Mouse (Mus musculus) stomach, embryonic 16.5 days (tissue): ENCODE measurements around the gene Itga3. TPM values are rescaled to one million over a fixed set of nuclear protein-coding genes. Genes with fewer than 3 reads are reported as not detected.
A peak's percentile ranks its signal among the peaks of the same experiment; 100 is the strongest.

Source experiments
- ATAC-seq: fragments of 200-750 bp; cut with Nextera tagmentation; 2 replicates; pipeline ENCODE4 v1.8.0; 2017; ENCODE audit warnings: moderate number of reproducible peaks, moderate TSS enrichment; ENCODE audit not compliant: insufficient read depth, low FRiP score
- H3K27ac ChIP-seq: fragments of 300-500 bp; sonication (generic); 2 replicates; pipeline ENCODE4 v1.5.1; 2014; ENCODE audit warnings: low read length
- H3K27me3 ChIP-seq: fragments of 300-500 bp; sonication (generic); 2 replicates; pipeline ENCODE4 v1.6.1; 2014; ENCODE audit warnings: low read length, control low read depth, mixed read lengths; ENCODE audit not compliant: control insufficient read depth, insufficient read depth
- H3K36me3 ChIP-seq: fragments of 300-500 bp; sonication (generic); 2 replicates; pipeline ENCODE4 v1.6.1; 2014; ENCODE audit warnings: low read length; ENCODE audit not compliant: control insufficient read depth, insufficient read depth
- H3K4me1 ChIP-seq: fragments of 300-500 bp; sonication (generic); 2 replicates; pipeline ENCODE4 v1.6.1; 2014; ENCODE audit warnings: low read length, control low read depth, mixed read lengths; ENCODE audit not compliant: control insufficient read depth, insufficient read depth
- H3K4me2 ChIP-seq: fragments of 300-500 bp; sonication (generic); 2 replicates; pipeline ENCODE4 v1.6.1; 2014; ENCODE audit warnings: low read depth, low read length, mixed read lengths
- H3K4me3 ChIP-seq: fragments of 300-500 bp; sonication (generic); replicated peaks from 2 replicates; pipeline ENCODE4 v1.5.1; 2014; ENCODE audit warnings: mild to moderate bottlenecking, low read length
- H3K9ac ChIP-seq: fragments of 300-500 bp; sonication (generic); 2 replicates; pipeline ENCODE4 v1.6.1; 2014; ENCODE audit warnings: low read length
- H3K9me3 ChIP-seq: fragments of 300-500 bp; sonication (generic); replicated peaks from 2 replicates; pipeline ENCODE4 v1.6.1; 2016; ENCODE audit warnings: low read length, control low read depth; ENCODE audit not compliant: control insufficient read depth
- WGBS: fragments of 180-500 bp; shearing (Covaris S2); extraction: QIAGEN DNeasy Blood & Tissue Kit; methylation state at CpG from one replicate; pipeline ENCODE4 v1.1.7; 2014; 5-methylcytosine and 5-hydroxymethylcytosine counted together
- polyA plus RNA-seq: library from polyadenylated mRNA; unstranded; fragments of >200 nt; fragmentation: Nextera tagmentation; extraction: Ambion mirVana; gene quantifications from 2 replicates; pipeline ENCODE4 v1.2.1, GENCODE M21; 2015

The Itga3 gene
- polyA plus RNA-seq, 1 experiment from 2014 or later, result 19.4 TPM

- WGBS, result 49% methylated on average over 5 of the region's 5 CpGs
- no peak for ATAC-seq
These were observed 9.6 kb upstream of the Itga3 start for GRCm38 (mm10) chr11:95086229-95086628.

GRCm38 (mm10) chr11:95085710-95086109 lies 9.1 kb upstream of the Itga3 start:
- Histone ChIP-seq H3K4me1 (peaks cover 28% of the 10 kb centered on the region), H3K4me3 (no peak overlapping the region), H3K36me3 (no peaks in the 10 kb centered on the region), H3K27ac (no peak overlapping the region), H3K9me3 (no peaks in the 10 kb centered on the region), H3K4me2 (no peak overlapping the region), H3K9ac (no peak overlapping the region; the same call in 1 of the 2 replicates), H3K27me3 (no peaks in the 10 kb centered on the region)
- 14% methylated on average over 5 of the region's 5 CpGs for WGBS
- ATAC-seq, result no peak

More at GRCm38 (mm10) chr11:95086229-95086628, 9.6 kb upstream of the Itga3 start:
- Histone ChIP-seq H3K27me3 (no peaks in the 10 kb centered on the region), H3K4me2 (no peak overlapping the region), H3K4me1 (peaks cover 28% of the 10 kb centered on the region), H3K27ac (no peak overlapping the region), H3K36me3 (no peaks in the 10 kb centered on the region), H3K9me3 (no peaks in the 10 kb centered on the region), H3K4me3 (no peak overlapping the region), H3K9ac (no peak overlapping the region)

DNA sequence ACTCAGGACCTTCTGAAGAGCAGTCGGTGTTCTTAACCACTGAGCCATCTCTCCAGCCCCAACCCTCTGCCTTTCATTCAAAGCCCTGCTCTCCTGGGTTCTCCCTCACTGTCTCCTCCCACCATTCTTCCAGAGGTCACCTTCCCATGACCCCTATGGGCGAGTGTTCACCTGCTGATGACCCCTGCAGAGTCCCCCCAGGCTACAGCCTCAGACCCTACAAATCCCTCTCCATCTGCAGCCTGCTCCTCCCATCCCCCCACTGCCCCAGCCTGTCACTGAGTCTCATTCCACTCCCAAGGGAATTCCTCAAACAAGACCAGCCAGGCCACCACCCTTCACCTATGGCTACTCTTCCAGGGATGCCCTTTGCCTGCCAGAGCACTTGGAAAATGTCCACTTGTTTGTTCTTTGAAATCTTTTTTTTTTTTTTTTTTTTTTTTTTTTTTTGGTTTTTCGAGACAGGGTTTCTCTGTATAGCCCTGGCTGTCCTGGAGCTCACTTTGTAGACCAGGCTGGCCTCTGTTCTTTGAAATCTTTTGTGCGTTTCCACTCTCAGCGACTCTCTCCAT lies 8.3 kb upstream of the Itga3 start:
- no peak overlapping the region for H3K4me2 ChIP-seq
- H3K27ac ChIP-seq, result no peak overlapping the region
- H3K9ac ChIP-seq, result no peak overlapping the region
- H3K27me3 ChIP-seq, result no peaks in the 10 kb centered on the region
- no peak overlapping the region for H3K4me3 ChIP-seq
- H3K9me3 ChIP-seq, result no peaks in the 10 kb centered on the region
- H3K4me1 ChIP-seq, result peaks cover 35% of the 10 kb centered on the region
- 43% methylated on average over 5 of the region's 5 CpGs for WGBS
- no peaks in the 10 kb centered on the region for H3K36me3 ChIP-seq
- ATAC-seq, result no peak

- H3K9ac ChIP-seq, result no peak overlapping the region
- WGBS, result 30% methylated on average over 4 of the region's 4 CpGs
- H3K9me3 ChIP-seq, result no peaks in the 10 kb centered on the region
- no peak overlapping the region for H3K27ac ChIP-seq
- H3K36me3 ChIP-seq, result no peaks in the 10 kb centered on the region
- H3K4me3 ChIP-seq, result no peak overlapping the region
- H3K27me3 ChIP-seq, result no peaks in the 10 kb centered on the region
- ATAC-seq, result no peak
- peaks cover 39% of the 10 kb centered on the region for H3K4me1 ChIP-seq
- no peak overlapping the region for H3K4me2 ChIP-seq
These were observed 7.6 kb upstream of the Itga3 start for GRCm38 (mm10) chr11:95084175-95084574.

- Histone ChIP-seq H3K4me2 (no peak overlapping the region), H3K9ac (no peak overlapping the region), H3K4me1 (peaks cover 38% of the 10 kb centered on the region), H3K4me3 (no peak overlapping the region), H3K27me3 (no peaks in the 10 kb centered on the region), H3K9me3 (no peaks in the 10 kb centered on the region), H3K36me3 (no peaks in the 10 kb centered on the region), H3K27ac (no peak overlapping the region)
- 86% methylated on average over 7 of the region's 7 CpGs for WGBS
- ATAC-seq, result no peak
These were observed 6.3 kb upstream of the Itga3 start for GRCm38 (mm10) chr11:95082896-95083295.

GRCm38 (mm10) chr11:95080783-95081182 lies 4.2 kb upstream of the Itga3 start:
- WGBS, result 61% methylated on average over 6 of the region's 6 CpGs
- no peak overlapping the region for H3K4me2 ChIP-seq
- no peak overlapping the region for H3K4me3 ChIP-seq
- H3K27me3 ChIP-seq, result no peaks in the 10 kb centered on the region
- ATAC-seq, result no peak
- no peaks in the 10 kb centered on the region for H3K36me3 ChIP-seq
- H3K4me1 ChIP-seq, result peaks cover 33% of the 10 kb centered on the region
- H3K9me3 ChIP-seq, result no peaks in the 10 kb centered on the region
- H3K9ac ChIP-seq, result no peak overlapping the region
- no peak overlapping the region for H3K27ac ChIP-seq

- no peak overlapping the region for H3K9ac ChIP-seq
- no peak for ATAC-seq
- peaks cover 40% of the 10 kb centered on the region for H3K4me1 ChIP-seq
- no peaks in the 10 kb centered on the region for H3K36me3 ChIP-seq
- no peak overlapping the region for H3K4me2 ChIP-seq
- H3K9me3 ChIP-seq, result no peaks in the 10 kb centered on the region
- H3K27me3 ChIP-seq, result no peaks in the 10 kb centered on the region
- 63% methylated on average over 6 of the region's 6 CpGs for WGBS
- no peak overlapping the region for H3K4me3 ChIP-seq
- no peak overlapping the region for H3K27ac ChIP-seq
These were observed 2.8 kb upstream of the Itga3 start for GRCm38 (mm10) chr11:95079256-95079875.

- 43% methylated on average over 7 of the region's 7 CpGs for WGBS
These were observed 1.4 kb upstream of the Itga3 start for GRCm38 (mm10) chr11:95077956-95078355.

DNA sequence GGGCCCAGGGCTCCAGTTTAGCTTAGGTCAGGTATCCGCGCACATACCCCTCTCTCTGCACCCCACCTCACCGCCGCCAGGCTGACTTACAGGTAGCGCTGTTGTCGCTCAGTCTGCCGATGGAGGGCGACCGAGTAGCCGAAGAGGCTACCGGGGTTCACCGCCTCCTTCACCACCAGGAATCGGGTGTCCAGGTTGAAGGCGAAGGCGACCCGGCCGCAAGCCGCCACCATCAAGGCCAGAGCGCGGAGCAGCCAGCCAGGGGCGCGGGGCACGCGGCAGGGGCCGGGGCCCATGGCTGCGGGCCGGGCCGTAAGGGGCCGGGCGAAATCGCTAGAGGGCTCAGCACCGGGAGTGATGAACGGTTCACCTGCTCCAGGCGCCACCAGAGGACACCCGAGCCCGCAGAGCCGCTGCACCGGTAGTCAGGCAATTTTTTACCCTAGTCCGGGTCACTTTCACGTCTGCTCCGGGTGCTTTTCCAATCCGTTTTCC lies 513 bp downstream of the Itga3 start:
- peak; percentile 28 for ATAC-seq
- no peaks in the 10 kb centered on the region for H3K27me3 ChIP-seq
- H3K9me3 ChIP-seq, result no peaks in the 10 kb centered on the region
- H3K4me3 ChIP-seq, result peak overlapping the region; percentile 71
- no peaks in the 10 kb centered on the region for H3K36me3 ChIP-seq
- peak overlapping the region; percentile 69 for H3K4me2 ChIP-seq
- H3K9ac ChIP-seq, result peak overlapping the region; percentile 84
- WGBS, result under 1% methylated on average over 42 of the region's 42 CpGs
- peak overlapping the region; percentile 94 for H3K27ac ChIP-seq
- H3K4me1 ChIP-seq, result peaks cover 70% of the 10 kb centered on the region

More at GRCm38 (mm10) chr11:95077956-95078355, 1.4 kb upstream of the Itga3 start:
- ATAC-seq, result no peak
- Histone ChIP-seq H3K9ac (no peak overlapping the region), H3K36me3 (no peaks in the 10 kb centered on the region), H3K4me3 (no peak overlapping the region), H3K4me1 (peaks cover 52% of the 10 kb centered on the region), H3K4me2 (peak overlapping the region; percentile 69), H3K9me3 (no peaks in the 10 kb centered on the region), H3K27me3 (no peaks in the 10 kb centered on the region), H3K27ac (peak overlapping the region; percentile 11; the same call in 1 of the 2 replicates)
